In the genomic region with DNA sequence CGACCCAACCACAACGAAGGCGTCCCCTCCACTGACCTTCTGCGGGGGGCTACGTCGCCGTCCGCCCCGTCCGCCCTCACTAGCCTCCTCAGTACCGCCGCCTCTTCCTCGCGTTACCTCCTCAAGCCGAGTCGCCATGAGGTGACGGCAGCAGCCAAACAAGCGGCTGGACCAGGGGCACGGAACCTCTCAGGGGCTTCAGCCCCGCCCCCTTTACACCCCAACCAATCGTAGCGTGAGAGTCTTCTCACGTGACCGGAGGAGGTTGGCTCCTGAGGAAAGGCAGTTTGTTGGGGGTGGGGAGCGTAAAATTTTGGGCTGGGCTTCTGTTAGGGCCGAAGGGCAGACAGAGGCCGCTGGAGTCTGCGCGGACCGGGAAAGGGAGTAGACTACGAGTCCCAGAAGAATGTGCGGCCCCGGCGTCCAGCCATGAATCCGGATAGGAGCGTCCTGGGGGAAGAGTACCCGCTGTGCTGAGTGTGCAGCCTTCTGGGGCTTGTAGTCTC, we compare ENCODE assay signal across 7 mouse cellular contexts. TPM values are rescaled to one million over a fixed set of nuclear protein-coding genes. Genes with fewer than 3 reads are reported as not detected.
A peak's percentile ranks its signal among the peaks of the same experiment; 100 is the strongest.
DNase-seq lines count a peak whose midpoint lies in the region; ATAC-seq and TF ChIP-seq lines count a peak whose summit lies in the region.

Txlng (minus strand) TSS at position 252 of the 506 bp plus-strand sequence.

- peak within 1 kb of the TSS; percentile 52 for H3K4me3 ChIP-seq in intestine, postnatal 0 days (ENCODE audit: low read depth, low read length)
- H3K4me3 ChIP-seq in midbrain, embryonic 12.5 days: peak within 1 kb of the TSS; percentile 56
- H3K4me3 ChIP-seq in small intestine, adult 2 months (ENCODE audit: low read depth, low read length): peak within 1 kb of the TSS; percentile 99

- WGBS in intestine, postnatal 0 days: 21% methylated on average over 37 of the region's 37 CpGs
- 17% methylated on average over 37 of the region's 37 CpGs for WGBS in midbrain, embryonic 12.5 days
- 12% methylated on average over 37 of the region's 37 CpGs for WGBS in small intestine, adult 2 months

- H3K9ac ChIP-seq in intestine, postnatal 0 days (ENCODE audit: low read depth, low read length): peak within 1 kb of the TSS; percentile 48
- H3K9ac ChIP-seq in midbrain, embryonic 12.5 days (replicated peaks): peak within 1 kb of the TSS; percentile 56

- peak; percentile 97 for DNase-seq in adrenal gland, adult 8-10 months
- peak; percentile 89 for DNase-seq in embryo, embryonic 9.5 days (ENCODE audit: extremely low spot score)
- DNase-seq in gastrocnemius, postnatal 4 days (ENCODE audit: low spot score in 2 of 2): peak; percentile 75 to 92
- DNase-seq in left cerebral cortex, postnatal 4 days: peak; percentile 96

- H3K36me3 ChIP-seq in intestine, postnatal 0 days (ENCODE audit: control insufficient read depth, insufficient read depth): no peaks in the 10 kb centered on the region
- no peaks in the 10 kb centered on the region for H3K36me3 ChIP-seq in midbrain, embryonic 12.5 days
- no peaks in the 10 kb centered on the region for H3K36me3 ChIP-seq in small intestine, adult 2 months (ENCODE audit: control insufficient read depth, insufficient read depth, low read length)

- ATAC-seq in intestine, postnatal 0 days: peak; percentile 98
- ATAC-seq in midbrain, embryonic 12.5 days (ENCODE audit: low FRiP score, low read depth): peak; percentile 99

- peak within 1 kb of the TSS; percentile 46; the same call in 1 of the 2 replicates for H3K27ac ChIP-seq in intestine, postnatal 0 days (ENCODE audit: low read depth, low read length)
- H3K27ac ChIP-seq in midbrain, embryonic 12.5 days (replicated peaks): no peak within 1 kb of the TSS
- peak within 1 kb of the TSS; percentile 67 for H3K27ac ChIP-seq in small intestine, adult 2 months (ENCODE audit: insufficient read depth, low read depth, low read length)

- no peaks in the 10 kb centered on the region for H3K9me3 ChIP-seq in intestine, postnatal 0 days (ENCODE audit: control insufficient read depth)
- no peaks in the 10 kb centered on the region for H3K9me3 ChIP-seq in midbrain, embryonic 12.5 days

- H3K4me1 ChIP-seq in intestine, postnatal 0 days (replicated peaks; ENCODE audit: control insufficient read depth, insufficient read depth, low read length): no peaks in the 10 kb centered on the region
- H3K4me1 ChIP-seq in midbrain, embryonic 12.5 days: 0 out of 2 replicates have a peak, but pooled peaks cover 4% of the 10 kb centered on the region
- no peaks in the 10 kb centered on the region for H3K4me1 ChIP-seq in small intestine, adult 2 months (ENCODE audit: control insufficient read depth, insufficient read depth, insufficient read length, low read length)

- peak; percentile 79; the same call in 1 of the 2 replicates for TF ChIP-seq POLR2A in small intestine, adult 2 months (IDR thresholded peaks at IDR 0.05; ENCODE audit: low read depth, low read length)

- intact Hi-C loops in left cerebral cortex, postnatal 4 days (cut with DNase I): no loop called here

- peak within 1 kb of the TSS; percentile 75 for H3K4me2 ChIP-seq in intestine, postnatal 0 days (replicated peaks; ENCODE audit: low read depth)
- H3K4me2 ChIP-seq in midbrain, embryonic 12.5 days (replicated peaks): peak within 1 kb of the TSS; percentile 83

- TF ChIP-seq CTCF in intestine, postnatal 0 days (IDR thresholded peaks at IDR 0.05; ENCODE audit: low read depth): no peak
- no peak for TF ChIP-seq CTCF in small intestine, adult 2 months (IDR thresholded peaks at IDR 0.05; ENCODE audit: extremely low read depth, insufficient read length, insufficient replicate concordance, low read depth, low read length)

- H3K27me3 ChIP-seq in intestine, postnatal 0 days (replicated peaks; ENCODE audit: control insufficient read depth, insufficient read depth, low read length): no peaks in the 10 kb centered on the region
- H3K27me3 ChIP-seq in midbrain, embryonic 12.5 days: peaks cover 12% of the 10 kb centered on the region; the same call in 1 of the 2 replicates
- no peaks in the 10 kb centered on the region for H3K27me3 ChIP-seq in small intestine, adult 2 months (ENCODE audit: control insufficient read depth, insufficient read depth, low read length)

RNA-seq across cellular contexts. Expression of gene Txlng, which starts in this region (rescaled TPM):
- total RNA-seq in adrenal gland, adult 8-10 months (2022): 10 to 100 TPM; 18.6 to 22.7 (median 19.8) TPM
- total RNA-seq in gastrocnemius, postnatal 4 days (2021): 10 to 100 TPM in 1 of 2 experiments, 1 to 10 TPM in 1; 8.4 to 11.0 TPM
- 5.7 and 6.7 TPM in 2 replicates for polyA plus RNA-seq in intestine, postnatal 0 days (2015; fragmentation: Nextera tagmentation; extraction: Ambion mirVana)
- total RNA-seq in left cerebral cortex, postnatal 4 days (2021): 10 to 100 TPM; 12.3 to 13.7 TPM
- 18.6 and 18.7 TPM in 2 replicates for polyA plus RNA-seq in midbrain, embryonic 12.5 days (2016; fragmentation: Nextera tagmentation; extraction: Ambion mirVana)
- 0.36 and 0.85 TPM in 2 replicates for polyA plus RNA-seq in small intestine, adult 2 months (2012; rRNA removed)
